Mouse (Mus musculus) E14TG2a.4 (cell line): ENCODE measurements around the gene Ptcd1.
"Not testable (repeated sequence)": the region's sequence is repeated elsewhere in the genome, so short reads cannot be mapped to it uniquely, and the experiment has no call there.

Experiments used
- CTCF ChIP-seq: conservative IDR thresholded peaks from 2 replicates; pipeline ENCODE4 v1.5.1; 2014; ENCODE audit warnings: low read length
- POU5F1 ChIP-seq: IDR thresholded peaks from 2 replicates; pipeline ENCODE4 v1.6.1; 2014; ENCODE audit warnings: low read length, borderline replicate concordance

- peak; percentile 12; the same call in 1 of the 2 replicates for TF ChIP-seq CTCF
- not testable (repeated sequence) for TF ChIP-seq POU5F1
Observed at GRCm38 (mm10) chr5:145133275-145133674, 33.6 kb downstream of the Ptcd1 start.
